Mouse (Mus musculus) neural tube, embryonic 12.5 days (tissue): Measurements from ENCODE around the gene Ugt1a6a. TPM values are rescaled to one million over a fixed set of nuclear protein-coding genes. Genes with fewer than 3 reads are reported as not detected.

Experiments
- ATAC-seq: fragments of 200-750 bp; cut with Nextera tagmentation; 2 replicates; pipeline ENCODE4 v1.8.0; 2017; ENCODE audit warnings: low read depth, mild to moderate bottlenecking, moderate TSS enrichment, moderate library complexity; ENCODE audit not compliant: low FRiP score
- H3K27ac ChIP-seq: fragments of 300-500 bp; sonication (generic); 2 replicates; pipeline ENCODE4 v1.5.1; 2016
- H3K27me3 ChIP-seq: fragments of 300-500 bp; sonication (generic); replicated peaks from 2 replicates; pipeline ENCODE4 v1.6.1; 2016; ENCODE audit warnings: mild to moderate bottlenecking
- H3K36me3 ChIP-seq: fragments of 300-500 bp; sonication (generic); 2 replicates; pipeline ENCODE4 v1.6.1; 2016; ENCODE audit warnings: mild to moderate bottlenecking
- H3K4me1 ChIP-seq: fragments of 300-500 bp; sonication (generic); 2 replicates; pipeline ENCODE4 v1.6.1; 2016
- H3K4me2 ChIP-seq: fragments of 300-500 bp; sonication (generic); replicated peaks from 2 replicates; pipeline ENCODE4 v1.6.1; 2016; ENCODE audit warnings: mild to moderate bottlenecking
- H3K4me3 ChIP-seq: fragments of 300-500 bp; sonication (generic); 2 replicates; pipeline ENCODE4 v1.5.1; 2016
- H3K9ac ChIP-seq: fragments of 300-500 bp; sonication (generic); 2 replicates; pipeline ENCODE4 v1.6.1; 2016; ENCODE audit warnings: mild to moderate bottlenecking
- H3K9me3 ChIP-seq: fragments of 300-500 bp; sonication (generic); 2 replicates; pipeline ENCODE4 v1.6.1; 2016; ENCODE audit warnings: mild to moderate bottlenecking
- WGBS: fragments of 180-500 bp; shearing (Covaris S2); methylation state at CpG from one replicate; pipeline ENCODE4 v1.1.7; 2016; 5-methylcytosine and 5-hydroxymethylcytosine counted together
- polyA plus RNA-seq: library from polyadenylated mRNA; unstranded; fragments of >200 nt; fragmentation: Nextera tagmentation; extraction: Ambion mirVana; gene quantifications from 2 replicates; pipeline ENCODE4 v1.2.1, GENCODE M21; 2016

Gene Ugt1a6a
- polyA plus RNA-seq, 1 experiment from 2014 or later = 0.65 TPM

- no peak within 1 kb of the TSS for H3K9ac ChIP-seq
- H3K4me3 ChIP-seq = no peak within 1 kb of the TSS
- 84% methylated on average over 7 of the region's 7 CpGs for WGBS
- H3K9me3 ChIP-seq = no peaks in the 10 kb centered on the region
- 0 out of 2 replicates have a peak, but pooled peaks cover 3% of the 10 kb centered on the region for H3K27me3 ChIP-seq
- no peak within 1 kb of the TSS for H3K27ac ChIP-seq
- peaks cover 4% of the 10 kb centered on the region; the same call in 1 of the 2 replicates for H3K4me1 ChIP-seq
- no peak within 1 kb of the TSS for H3K4me2 ChIP-seq
- no peak for ATAC-seq
- no peaks in the 10 kb centered on the region for H3K36me3 ChIP-seq
Measured at GRCm38 (mm10) chr1:88200456-88200855, 65.8 kb downstream of the Ugt1a6a start, which contains the start of gene Ugt1a2. Gene Ugt1a2 (plus strand): TSS chr1:88200601.

GRCm38 (mm10) chr1:88205294-88205922 is 70.8 kb downstream of the Ugt1a6a start, which contains the start of gene Dnajb3:
Gene Dnajb3 (minus strand): TSS chr1:88205782.
- 5% methylated on average over 62 of the region's 62 CpGs for WGBS
- Histone ChIP-seq H3K9me3 (no peaks in the 10 kb centered on the region), H3K27ac (no peak within 1 kb of the TSS), H3K4me2 (peak within 1 kb of the TSS; percentile 79), H3K27me3 (0 out of 2 replicates have a peak, but pooled peaks cover 3% of the 10 kb centered on the region), H3K4me3 (peak within 1 kb of the TSS; percentile 47), H3K9ac (peak within 1 kb of the TSS; percentile 76), H3K4me1 (peaks cover 5% of the 10 kb centered on the region; the same call in 1 of the 2 replicates), H3K36me3 (no peaks in the 10 kb centered on the region)
- peak; percentile 99 for ATAC-seq

- peaks cover 5% of the 10 kb centered on the region; the same call in 1 of the 2 replicates for H3K4me1 ChIP-seq
- ATAC-seq = no peak
- H3K9ac ChIP-seq = no peak overlapping the region
- no peaks in the 10 kb centered on the region for H3K36me3 ChIP-seq
- no peaks in the 10 kb centered on the region for H3K27me3 ChIP-seq
- no peak overlapping the region for H3K4me3 ChIP-seq
- H3K27ac ChIP-seq = no peak overlapping the region
- WGBS = 76% methylated on average over 2 of the region's 2 CpGs
- no peak overlapping the region for H3K4me2 ChIP-seq
- H3K9me3 ChIP-seq = peaks cover 7% of the 10 kb centered on the region
Measured at GRCm38 (mm10) chr1:88206843-88207479, 72.4 kb downstream of the Ugt1a6a start.

GRCm38 (mm10) chr1:88211812-88212211 is 77.2 kb downstream of the Ugt1a6a start, which contains the start of gene Ugt1a1:
Gene Ugt1a1 (plus strand): TSS chr1:88211959.
- ATAC-seq = no peak
- Histone ChIP-seq H3K27ac (no peak within 1 kb of the TSS), H3K9ac (no peak within 1 kb of the TSS), H3K27me3 (no peaks in the 10 kb centered on the region), H3K36me3 (no peaks in the 10 kb centered on the region), H3K4me2 (no peak within 1 kb of the TSS), H3K9me3 (peaks cover 51% of the 10 kb centered on the region), H3K4me3 (no peak within 1 kb of the TSS), H3K4me1 (no peaks in the 10 kb centered on the region)
- WGBS = 69% methylated on average over 8 of the region's 8 CpGs

GRCm38 (mm10) chr1:88212341-88213045 is 77.9 kb downstream of the Ugt1a6a start:
- WGBS = 62% methylated on average over 8 of the region's 8 CpGs
- ATAC-seq = no peak
- Histone ChIP-seq H3K9ac (no peak overlapping the region), H3K4me1 (no peaks in the 10 kb centered on the region), H3K27ac (no peak overlapping the region), H3K4me2 (no peak overlapping the region), H3K4me3 (no peak overlapping the region), H3K9me3 (peaks cover 58% of the 10 kb centered on the region), H3K27me3 (no peaks in the 10 kb centered on the region), H3K36me3 (no peaks in the 10 kb centered on the region)

GRCm38 (mm10) chr1:88213061-88213460 is 78.5 kb downstream of the Ugt1a6a start:
- H3K4me2 ChIP-seq = no peak overlapping the region
- H3K9me3 ChIP-seq = peaks cover 60% of the 10 kb centered on the region
- no peak overlapping the region for H3K4me3 ChIP-seq
- no peak overlapping the region for H3K9ac ChIP-seq
- no peaks in the 10 kb centered on the region for H3K4me1 ChIP-seq
- no peaks in the 10 kb centered on the region for H3K27me3 ChIP-seq
- ATAC-seq = no peak
- 80% methylated on average over 1 of the region's 1 CpGs for WGBS
- no peaks in the 10 kb centered on the region for H3K36me3 ChIP-seq
- no peak overlapping the region for H3K27ac ChIP-seq

- Histone ChIP-seq H3K9me3 (peaks cover 60% of the 10 kb centered on the region), H3K27me3 (no peaks in the 10 kb centered on the region), H3K4me3 (no peak overlapping the region), H3K27ac (no peak overlapping the region), H3K36me3 (no peaks in the 10 kb centered on the region), H3K9ac (no peak overlapping the region), H3K4me2 (no peak overlapping the region), H3K4me1 (no peaks in the 10 kb centered on the region)
- 85% methylated on average over 2 of the region's 2 CpGs for WGBS
- no peak for ATAC-seq
Measured at GRCm38 (mm10) chr1:88213766-88214461, 79.3 kb downstream of the Ugt1a6a start.

GRCm38 (mm10) chr1:88214462-88214952 is 79.9 kb downstream of the Ugt1a6a start:
- no peaks in the 10 kb centered on the region for H3K36me3 ChIP-seq
- ATAC-seq = no peak
- H3K4me1 ChIP-seq = no peaks in the 10 kb centered on the region
- peaks cover 60% of the 10 kb centered on the region for H3K9me3 ChIP-seq
- H3K4me2 ChIP-seq = no peak overlapping the region
- H3K27ac ChIP-seq = no peak overlapping the region
- no peaks in the 10 kb centered on the region for H3K27me3 ChIP-seq
- no peak overlapping the region for H3K4me3 ChIP-seq
- WGBS = 83% methylated on average over 2 of the region's 2 CpGs
- no peak overlapping the region for H3K9ac ChIP-seq

- WGBS = 71% methylated on average over 10 of the region's 10 CpGs
- H3K9me3 ChIP-seq = peaks cover 60% of the 10 kb centered on the region
- H3K4me3 ChIP-seq = no peak overlapping the region
- ATAC-seq = no peak
- H3K36me3 ChIP-seq = no peaks in the 10 kb centered on the region
- no peaks in the 10 kb centered on the region for H3K4me1 ChIP-seq
- H3K27me3 ChIP-seq = no peaks in the 10 kb centered on the region
- H3K9ac ChIP-seq = no peak overlapping the region
- H3K27ac ChIP-seq = no peak overlapping the region
- no peak overlapping the region for H3K4me2 ChIP-seq
Measured at GRCm38 (mm10) chr1:88215466-88216380, 81.1 kb downstream of the Ugt1a6a start.

- H3K4me1 ChIP-seq = no peaks in the 10 kb centered on the region
- H3K27ac ChIP-seq = no peak overlapping the region
- H3K9me3 ChIP-seq = peaks cover 57% of the 10 kb centered on the region
- H3K4me3 ChIP-seq = no peak overlapping the region
- no peaks in the 10 kb centered on the region for H3K36me3 ChIP-seq
- H3K9ac ChIP-seq = no peak overlapping the region
- no peak overlapping the region for H3K4me2 ChIP-seq
- 59% methylated on average over 2 of the region's 2 CpGs for WGBS
- ATAC-seq = no peak
- H3K27me3 ChIP-seq = no peaks in the 10 kb centered on the region
Measured at GRCm38 (mm10) chr1:88216551-88216950, 81.9 kb downstream of the Ugt1a6a start.

- no peak overlapping the region for H3K4me3 ChIP-seq
- no peaks in the 10 kb centered on the region for H3K36me3 ChIP-seq
- H3K27me3 ChIP-seq = no peaks in the 10 kb centered on the region
- WGBS = 62% methylated on average over 2 of the region's 2 CpGs
- peaks cover 53% of the 10 kb centered on the region for H3K9me3 ChIP-seq
- H3K4me2 ChIP-seq = no peak overlapping the region
- H3K9ac ChIP-seq = no peak overlapping the region
- no peak for ATAC-seq
- no peak overlapping the region for H3K27ac ChIP-seq
- H3K4me1 ChIP-seq = no peaks in the 10 kb centered on the region
Measured at GRCm38 (mm10) chr1:88217144-88217543, 82.5 kb downstream of the Ugt1a6a start.
